ENCODE assay signal across 8 mouse cellular contexts in the genomic region with DNA sequence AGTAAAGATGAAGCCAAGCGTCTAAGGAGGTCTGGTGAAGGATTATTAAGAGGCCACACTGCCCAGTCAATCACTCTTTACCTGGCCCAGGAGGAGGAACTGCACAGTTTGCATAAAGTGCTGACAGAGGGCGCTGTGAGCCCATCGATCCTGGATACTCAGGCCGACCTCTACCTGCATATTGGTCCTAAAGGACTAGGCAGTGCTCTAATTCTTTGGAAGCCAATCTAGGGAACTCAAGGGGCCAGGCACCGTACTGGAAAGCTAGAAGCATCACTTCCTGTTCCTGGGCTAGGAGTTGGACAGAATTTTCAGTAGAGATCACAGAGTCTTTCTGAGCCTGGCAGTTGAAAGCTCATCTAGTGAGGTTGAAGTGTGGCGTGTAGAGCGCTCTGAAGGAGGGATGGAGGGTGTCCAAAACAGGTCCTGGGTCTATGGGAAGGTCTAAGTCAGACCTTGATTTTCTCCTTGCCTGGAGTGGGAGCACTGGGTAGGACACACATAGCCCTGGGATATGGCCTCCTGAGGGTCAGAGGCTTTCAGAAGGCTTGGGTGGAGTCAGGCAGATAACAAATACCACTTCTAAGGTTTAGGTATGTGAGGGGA. TPM values are rescaled to one million over a fixed set of nuclear protein-coding genes. Genes with fewer than 3 reads are reported as not detected.
DNase-seq lines count a peak whose midpoint lies in the region; ATAC-seq and TF ChIP-seq lines count a peak whose summit lies in the region.

No protein-coding gene starts in this region.

- no peak for TF ChIP-seq EP300 in MEL (IDR thresholded peaks at IDR 0.05; ENCODE audit: low read depth in 1 of 2, low read length in 2 of 2)

- no peaks in the 10 kb centered on the region for H3K9me3 ChIP-seq in MEL (replicated peaks; ENCODE audit: insufficient read depth, low read length)
- no peaks in the 10 kb centered on the region for H3K9me3 ChIP-seq in liver, embryonic 13.5 days (replicated peaks)

- H3K4me3 ChIP-seq in layer of hippocampus, adult 2 months = no peak overlapping the region
- H3K4me3 ChIP-seq in MEL (ENCODE audit: control insufficient read depth in 1 of 2, insufficient read depth in 1 of 2, low read depth in 2 of 2, low read length in 2 of 2) = no peak overlapping the region
- no peak overlapping the region for H3K4me3 ChIP-seq in cortical plate, adult 2 months (ENCODE audit: insufficient read depth, low read length)
- H3K4me3 ChIP-seq in liver, embryonic 13.5 days (replicated peaks) = no peak overlapping the region

- TF ChIP-seq CTCF in layer of hippocampus, adult 2 months (conservative IDR thresholded peaks at IDR 0.05) = peak; percentile 86
- TF ChIP-seq CTCF in MEL (IDR thresholded peaks at IDR 0.05 in 2 of 3, conservative IDR thresholded peaks at IDR 0.05 in 1 of 3; ENCODE audit: control insufficient read depth in 1 of 3, insufficient read depth in 1 of 3, low read depth in 2 of 3, low read length in 3 of 3, poor library complexity in 1 of 3, severe bottlenecking in 1 of 3) = peak; percentile 71 to 85 (median 85)
- peak; percentile 90 for TF ChIP-seq CTCF in cortical plate, adult 2 months (IDR thresholded peaks at IDR 0.05; ENCODE audit: extremely low read depth, insufficient read depth, low read length)

- H3K9ac ChIP-seq in MEL (ENCODE audit: control insufficient read depth, low read depth, low read length, poor library complexity, severe bottlenecking) = peak overlapping the region; percentile 15
- no peak overlapping the region for H3K9ac ChIP-seq in liver, embryonic 13.5 days

- ATAC-seq in liver, embryonic 13.5 days (ENCODE audit: low read depth) = no peak

- TF ChIP-seq POLR2A in MEL (IDR thresholded peaks at IDR 0.05; ENCODE audit: control insufficient read depth in 1 of 2, insufficient read depth in 1 of 2, low read depth in 1 of 2, low read length in 2 of 2, poor library complexity in 1 of 2) = peak; percentile 39 to 50; a peak in 2 of 4 replicates
- TF ChIP-seq POLR2A in cortical plate, adult 2 months (IDR thresholded peaks at IDR 0.05; ENCODE audit: extremely low read depth, insufficient read depth, low read length) = no peak; the same call in 1 of the 2 replicates

- intact Hi-C loops in heart, postnatal 10 days (cut with DNase I) = loop anchor here (1.0 kb wide), 2 partner anchors 32 to 58 kb away; no protein-coding TSS in a partner anchor
- intact Hi-C loops in left cerebral cortex, postnatal 36 days (cut with DNase I) = loop anchor here (1.0 to 2.0 kb wide), 2 partner anchors 32 to 58 kb away; no protein-coding TSS in a partner anchor

- peak overlapping the region; percentile 51 for H3K27ac ChIP-seq in layer of hippocampus, adult 2 months
- peak overlapping the region; percentile 11; the same call in 1 of the 2 replicates for H3K27ac ChIP-seq in MEL (ENCODE audit: control insufficient read depth, low read depth, low read length)
- H3K27ac ChIP-seq in cortical plate, adult 2 months (ENCODE audit: insufficient read depth, low read length) = no peak overlapping the region
- no peak overlapping the region for H3K27ac ChIP-seq in liver, embryonic 13.5 days

- 16% methylated on average over 7 of the region's 7 CpGs for WGBS in liver, embryonic 13.5 days (ENCODE audit: insufficient replicate concordance)

- peaks cover 15 to 34% of the 10 kb centered on the region in 2 experiments; a peak in 3 of 4 replicates for H3K4me1 ChIP-seq in MEL (ENCODE audit: control insufficient read depth in 1 of 2, insufficient read depth in 2 of 2, low read length in 2 of 2)
- H3K4me1 ChIP-seq in cortical plate, adult 2 months (ENCODE audit: control insufficient read depth, insufficient read depth, low read length) = peaks cover 2% of the 10 kb centered on the region; the same call in 1 of the 2 replicates
- peaks cover 50% of the 10 kb centered on the region for H3K4me1 ChIP-seq in liver, embryonic 13.5 days (replicated peaks)

- TF ChIP-seq RAD21 in MEL (IDR thresholded peaks at IDR 0.05; ENCODE audit: low read depth, low read length) = peak; percentile 70

- H3K27me3 ChIP-seq in MEL (ENCODE audit: control insufficient read depth in 1 of 2, insufficient read depth in 2 of 2, low read length in 2 of 2) = peaks cover 0 to 4% of the 10 kb centered on the region in 2 experiments; a peak in 3 of 4 replicates
- peaks cover 42% of the 10 kb centered on the region for H3K27me3 ChIP-seq in liver, embryonic 13.5 days

- peaks cover 13% of the 10 kb centered on the region for H3K79me2 ChIP-seq in MEL (ENCODE audit: control insufficient read depth, insufficient read depth, low read length, poor library complexity)

- peaks cover 7 to 31% of the 10 kb centered on the region in 2 experiments; a peak in 3 of 4 replicates for H3K36me3 ChIP-seq in MEL (ENCODE audit: control insufficient read depth in 1 of 2, insufficient read depth in 2 of 2, low read length in 2 of 2)
- 0 out of 2 replicates have a peak, but pooled peaks cover 5% of the 10 kb centered on the region for H3K36me3 ChIP-seq in liver, embryonic 13.5 days

- 0 out of 2 replicates have a peak overlapping the region, but pooled peaks have one; percentile 11 for H3K4me2 ChIP-seq in liver, embryonic 13.5 days

- no peak for DNase-seq in layer of hippocampus, adult 2 months (ENCODE audit: low spot score in 2 of 2)
- DNase-seq in layer of hippocampus, postnatal 36 days = no peak
- peak; percentile 76 for DNase-seq in MEL (ENCODE audit: low read depth, low spot score)
- DNase-seq in heart, postnatal 10 days = peak; percentile 79 to 82
- DNase-seq in liver, embryonic 13.5 days = peak; percentile 31
- peak; percentile 43 to 65 for DNase-seq in spleen, postnatal 14 days (ENCODE audit: low spot score in 2 of 2)
- DNase-seq in left cerebral cortex, postnatal 36 days (ENCODE audit: low spot score in 2 of 2) = no peak

TF ChIP-seq in MEL, 35 proteins besides CTCF, POLR2A, EP300 and RAD21 (continues in another document):
- TF ChIP-seq GATA1 (IDR thresholded peaks at IDR 0.05; ENCODE audit: low read depth, low read length) (no peak), E2F4 (IDR thresholded peaks at IDR 0.05; ENCODE audit: borderline replicate concordance, low read depth, low read length) (no peak), NELFE (IDR thresholded peaks at IDR 0.05; ENCODE audit: low read depth, low read length) (no peak), MAX (IDR thresholded peaks at IDR 0.05; ENCODE audit: low read length) (no peak), POLR2AphosphoS2 (IDR thresholded peaks at IDR 0.05; ENCODE audit: low read length) (peak; percentile 100)

RNA-seq across cellular contexts. Expression of gene Trim46, which starts 4.4 kb away (rescaled TPM):
- 10 to 100 TPM; 89.1 to 92.8 TPM for total RNA-seq in layer of hippocampus, adult 2 months (2021)
- total RNA-seq in layer of hippocampus, postnatal 36 days (2021) = 10 to 100 TPM; 86.7 to 93.7 TPM
- total RNA-seq in MEL (2012; rRNA removed) = 2.4 and 3.3 TPM in 2 replicates
- 1 to 10 TPM in 1 of 2 experiments, not detected in 1; 7.7 TPM for polyA plus RNA-seq in MEL (2012; ENCODE audit: insufficient read depth in 1 of 2, insufficient read length in 2 of 2, low read depth in 1 of 2, low replicate concordance in 2 of 2, missing spikeins in 1 of 2)
- 87.2 and 91.0 TPM in 2 replicates for polyA plus RNA-seq in cortical plate, adult 2 months (2012; rRNA removed)
- 1 to 10 TPM in 1 of 2 experiments, under 1 TPM in 1; 0.77 to 1.1 TPM for total RNA-seq in heart, postnatal 10 days (2021)
- 0.14 and 0.23 TPM in 2 replicates for polyA plus RNA-seq in liver, embryonic 13.5 days (2015; fragmentation: Nextera tagmentation; extraction: Ambion mirVana)
- 10 to 100 TPM; 74.4 to 88.7 TPM for total RNA-seq in left cerebral cortex, postnatal 36 days (2021)

RNA-seq across cellular contexts. Expression of gene Krtcap2, which starts 4.8 kb away (rescaled TPM):
- total RNA-seq in layer of hippocampus, adult 2 months (2021) = 10 to 100 TPM; 75.8 to 80.5 TPM
- 10 to 100 TPM; 71.4 to 86.2 TPM for total RNA-seq in layer of hippocampus, postnatal 36 days (2021)
- total RNA-seq in MEL (2012; rRNA removed) = 171 and 180 TPM in 2 replicates
- polyA plus RNA-seq in MEL (2012; ENCODE audit: insufficient read depth in 1 of 2, insufficient read length in 2 of 2, low read depth in 1 of 2, low replicate concordance in 2 of 2, missing spikeins in 1 of 2) = 100 to 1,000 TPM in 1 of 2 experiments, not detected in 1; 497 TPM
- 58.2 and 61.9 TPM in 2 replicates for polyA plus RNA-seq in cortical plate, adult 2 months (2012; rRNA removed)
- 10 to 100 TPM; 84.4 to 88.0 TPM for total RNA-seq in heart, postnatal 10 days (2021)
- polyA plus RNA-seq in liver, embryonic 13.5 days (2015; fragmentation: Nextera tagmentation; extraction: Ambion mirVana) = 152 and 155 TPM in 2 replicates
- 10 to 100 TPM; 59.7 to 64.9 TPM for total RNA-seq in left cerebral cortex, postnatal 36 days (2021)

RNA-seq across cellular contexts. Expression of gene Dpm3, which starts 8.6 kb away (rescaled TPM):
- 10 to 100 TPM; 51.2 to 61.0 TPM for total RNA-seq in layer of hippocampus, adult 2 months (2021)
- 10 to 100 TPM; 50.4 to 65.2 TPM for total RNA-seq in layer of hippocampus, postnatal 36 days (2021)
- 246 and 271 TPM in 2 replicates for total RNA-seq in MEL (2012; rRNA removed)
- 100 to 1,000 TPM in 1 of 2 experiments, not detected in 1; 237 TPM for polyA plus RNA-seq in MEL (2012; ENCODE audit: insufficient read depth in 1 of 2, insufficient read length in 2 of 2, low read depth in 1 of 2, low replicate concordance in 2 of 2, missing spikeins in 1 of 2)
- polyA plus RNA-seq in cortical plate, adult 2 months (2012; rRNA removed) = 150 and 156 TPM in 2 replicates
- total RNA-seq in heart, postnatal 10 days (2021) = 10 to 100 TPM; 60.2 to 64.2 TPM
- polyA plus RNA-seq in liver, embryonic 13.5 days (2015; fragmentation: Nextera tagmentation; extraction: Ambion mirVana) = 57.2 and 64.5 TPM in 2 replicates
- total RNA-seq in left cerebral cortex, postnatal 36 days (2021) = 10 to 100 TPM; 47.0 to 51.7 TPM

RNA-seq across cellular contexts. Expression of gene Slc50a1, which starts 19.8 kb away (rescaled TPM):
- 10 to 100 TPM; 46.3 to 58.9 TPM for total RNA-seq in layer of hippocampus, adult 2 months (2021)
- 10 to 100 TPM; 44.0 to 47.1 TPM for total RNA-seq in layer of hippocampus, postnatal 36 days (2021)
- total RNA-seq in MEL (2012; rRNA removed) = 17.2 and 22.5 TPM in 2 replicates
- polyA plus RNA-seq in MEL (2012; ENCODE audit: insufficient read depth in 1 of 2, insufficient read length in 2 of 2, low read depth in 1 of 2, low replicate concordance in 2 of 2, missing spikeins in 1 of 2) = 10 to 100 TPM in 1 of 2 experiments, not detected in 1; 45.9 TPM
- polyA plus RNA-seq in cortical plate, adult 2 months (2012; rRNA removed) = 106 and 114 TPM in 2 replicates
- total RNA-seq in heart, postnatal 10 days (2021) = 10 to 100 TPM; 29.3 to 31.3 TPM
- polyA plus RNA-seq in liver, embryonic 13.5 days (2015; fragmentation: Nextera tagmentation; extraction: Ambion mirVana) = 17.4 and 18.0 TPM in 2 replicates
- 10 to 100 TPM; 34.5 to 39.1 TPM for total RNA-seq in left cerebral cortex, postnatal 36 days (2021)

RNA-seq across cellular contexts. Expression of gene Muc1, which starts 21.7 kb away (rescaled TPM):
- 1 to 10 TPM in 1 of 2 experiments, under 1 TPM in 1; 0.31 to 1.3 TPM for total RNA-seq in layer of hippocampus, adult 2 months (2021)
- total RNA-seq in layer of hippocampus, postnatal 36 days (2021) = 1 to 10 TPM in 1 of 2 experiments, under 1 TPM in 1; 0.61 to 1.0 TPM
- total RNA-seq in MEL (2012; rRNA removed) = 0.04 and 0.13 TPM in 2 replicates
- 1 to 10 TPM in 1 of 2 experiments, not detected in 1; 1.1 TPM for polyA plus RNA-seq in MEL (2012; ENCODE audit: insufficient read depth in 1 of 2, insufficient read length in 2 of 2, low read depth in 1 of 2, low replicate concordance in 2 of 2, missing spikeins in 1 of 2)
- 0.88 and 0.95 TPM in 2 replicates for polyA plus RNA-seq in cortical plate, adult 2 months (2012; rRNA removed)
- under 1 TPM; 0.20 to 0.34 TPM for total RNA-seq in heart, postnatal 10 days (2021)
- 0.14 and 0.51 TPM in 2 replicates for polyA plus RNA-seq in liver, embryonic 13.5 days (2015; fragmentation: Nextera tagmentation; extraction: Ambion mirVana)
- total RNA-seq in left cerebral cortex, postnatal 36 days (2021) = 1 to 10 TPM in 1 of 2 experiments, under 1 TPM in 1; 0.44 to 1.1 TPM

Comparison
In these comparisons a context has a peak if more than half of its experiments do, and no peak if none do; other contexts are left out.
1. DNase-seq: peak in MEL (single experiment), heart, postnatal 10 days (2 of 2), liver, embryonic 13.5 days (single experiment) and spleen, postnatal 14 days (2 of 2); none in layer of hippocampus, adult 2 months (0 of 2), layer of hippocampus, postnatal 36 days (0 of 2) and left cerebral cortex, postnatal 36 days (0 of 2).
2. H3K27ac ChIP-seq: peak in layer of hippocampus, adult 2 months (single experiment) and MEL (single experiment); none in cortical plate, adult 2 months (single experiment) and liver, embryonic 13.5 days (single experiment).
3. RNA of gene Trim46, which starts 4.4 kb away (total RNA-seq): 86.7 to 93.7 TPM in layer of hippocampus, postnatal 36 days, 89.1 to 92.8 TPM in layer of hippocampus, adult 2 months and 74.4 to 88.7 TPM in left cerebral cortex, postnatal 36 days; 2.4 to 3.3 TPM in MEL and 0.77 to 1.1 TPM in heart, postnatal 10 days; every median in the first group is over 10 times any median in the second.
4. Peak in every context shown above with its lines, with median percentiles within 50 percentile points of each other: CTCF ChIP-seq.